Mouse (Mus musculus): ENCODE results near the gene Clk1. TPM values are rescaled to one million over a fixed set of nuclear protein-coding genes. Genes with fewer than 3 reads are reported as not detected.
"Not testable (repeated sequence)": the region's sequence is repeated elsewhere in the genome, so short reads cannot be mapped to it uniquely, and the experiment has no call there.

Clk1 gene
- polyA plus RNA-seq, 1 experiment, result 48.1 TPM

- Histone ChIP-seq H3K4me1 (ENCODE audit: control insufficient read depth, insufficient read depth, insufficient read length) (no peaks in the 10 kb centered on the region; the same call in 1 of the 2 replicates), H3K4me3 (ENCODE audit: extremely low read depth, insufficient read depth, insufficient read length) (no peak overlapping the region), H3K36me3 (ENCODE audit: control insufficient read depth, insufficient read depth, low read length) (no peaks in the 10 kb centered on the region), H3K27me3 (ENCODE audit: control insufficient read depth, insufficient read depth, low read length) (no peaks in the 10 kb centered on the region), H3K27ac (ENCODE audit: insufficient read depth, low read length) (no peak overlapping the region)
- TF ChIP-seq POLR2A (IDR thresholded peaks at IDR 0.05; ENCODE audit: low read depth, low read length) (no peak), CTCF (IDR thresholded peaks at IDR 0.05; ENCODE audit: extremely low read depth, insufficient read depth, insufficient read length, insufficient replicate concordance) (no peak)
- no peak for DNase-seq (ENCODE audit: low read depth in 1 of 2, low spot score in 2 of 2)
- WGBS, result 72% methylated on average over 3 of the region's 3 CpGs
These were observed 48.2 kb downstream of the Clk1 start for GRCm38 (mm10) chr1:58375574-58376147.

- H3K4me3 ChIP-seq (ENCODE audit: extremely low read depth, insufficient read depth, insufficient read length); H3K27ac ChIP-seq (ENCODE audit: insufficient read depth, low read length); H3K4me1 ChIP-seq (ENCODE audit: control insufficient read depth, insufficient read depth, insufficient read length); DNase-seq (ENCODE audit: low read depth in 1 of 2, low spot score in 2 of 2); H3K36me3 ChIP-seq (ENCODE audit: control insufficient read depth, insufficient read depth, low read length); H3K27me3 ChIP-seq (ENCODE audit: control insufficient read depth, insufficient read depth, low read length): not testable (repeated sequence)
- 90% methylated on average over 2 of the region's 2 CpGs for WGBS
These were observed 49.6 kb downstream of the Clk1 start for GRCm38 (mm10) chr1:58374266-58374665.

- TF ChIP-seq CTCF (IDR thresholded peaks at IDR 0.05; ENCODE audit: extremely low read depth, insufficient read depth, insufficient read length, insufficient replicate concordance), result no peak
- TF ChIP-seq POLR2A (IDR thresholded peaks at IDR 0.05; ENCODE audit: low read depth, low read length), result no peak
- Histone ChIP-seq H3K4me1 (ENCODE audit: control insufficient read depth, insufficient read depth, insufficient read length) (no peaks in the 10 kb centered on the region), H3K27ac (ENCODE audit: insufficient read depth, low read length) (no peak overlapping the region), H3K4me3 (ENCODE audit: extremely low read depth, insufficient read depth, insufficient read length) (no peak overlapping the region), H3K36me3 (ENCODE audit: control insufficient read depth, insufficient read depth, low read length) (no peaks in the 10 kb centered on the region), H3K27me3 (ENCODE audit: control insufficient read depth, insufficient read depth, low read length) (no peaks in the 10 kb centered on the region)
- DNase-seq (ENCODE audit: low read depth in 1 of 2, low spot score in 2 of 2), result no peak
- 81% methylated on average over 2 of the region's 2 CpGs for WGBS
These were observed 54.1 kb downstream of the Clk1 start for GRCm38 (mm10) chr1:58369716-58370115.

GRCm38 (mm10) chr1:58366737-58367471 is 57.0 kb downstream of the Clk1 start:
- Histone ChIP-seq H3K4me1 (ENCODE audit: control insufficient read depth, insufficient read depth, insufficient read length) (no peaks in the 10 kb centered on the region), H3K36me3 (ENCODE audit: control insufficient read depth, insufficient read depth, low read length) (no peaks in the 10 kb centered on the region), H3K27ac (ENCODE audit: insufficient read depth, low read length) (no peak overlapping the region), H3K27me3 (ENCODE audit: control insufficient read depth, insufficient read depth, low read length) (no peaks in the 10 kb centered on the region), H3K4me3 (ENCODE audit: extremely low read depth, insufficient read depth, insufficient read length) (no peak overlapping the region)
- no peak for TF ChIP-seq CTCF (IDR thresholded peaks at IDR 0.05; ENCODE audit: extremely low read depth, insufficient read depth, insufficient read length, insufficient replicate concordance)
- no peak for TF ChIP-seq POLR2A (IDR thresholded peaks at IDR 0.05; ENCODE audit: low read depth, low read length)
- no peak for DNase-seq (ENCODE audit: low read depth in 1 of 2, low spot score in 2 of 2)
- WGBS, result 87% methylated on average over 12 of the region's 12 CpGs

GRCm38 (mm10) chr1:58365829-58366228 is 58.0 kb downstream of the Clk1 start:
- Histone ChIP-seq H3K27me3 (ENCODE audit: control insufficient read depth, insufficient read depth, low read length) (no peaks in the 10 kb centered on the region), H3K4me1 (ENCODE audit: control insufficient read depth, insufficient read depth, insufficient read length) (no peaks in the 10 kb centered on the region), H3K4me3 (ENCODE audit: extremely low read depth, insufficient read depth, insufficient read length) (no peak overlapping the region), H3K36me3 (ENCODE audit: control insufficient read depth, insufficient read depth, low read length) (no peaks in the 10 kb centered on the region), H3K27ac (ENCODE audit: insufficient read depth, low read length) (no peak overlapping the region)
- no peak for DNase-seq (ENCODE audit: low read depth in 1 of 2, low spot score in 2 of 2)
- 88% methylated on average over 3 of the region's 3 CpGs for WGBS
- no peak for TF ChIP-seq POLR2A (IDR thresholded peaks at IDR 0.05; ENCODE audit: low read depth, low read length)
- TF ChIP-seq CTCF (IDR thresholded peaks at IDR 0.05; ENCODE audit: extremely low read depth, insufficient read depth, insufficient read length, insufficient replicate concordance), result no peak

- Histone ChIP-seq H3K27me3 (ENCODE audit: control insufficient read depth, insufficient read depth, low read length) (no peaks in the 10 kb centered on the region), H3K27ac (ENCODE audit: insufficient read depth, low read length) (no peak overlapping the region), H3K36me3 (ENCODE audit: control insufficient read depth, insufficient read depth, low read length) (no peaks in the 10 kb centered on the region), H3K4me3 (ENCODE audit: extremely low read depth, insufficient read depth, insufficient read length) (no peak overlapping the region), H3K4me1 (ENCODE audit: control insufficient read depth, insufficient read depth, insufficient read length) (no peaks in the 10 kb centered on the region)
- WGBS, result 91% methylated on average over 12 of the region's 12 CpGs
- no peak for TF ChIP-seq POLR2A (IDR thresholded peaks at IDR 0.05; ENCODE audit: low read depth, low read length)
- no peak for TF ChIP-seq CTCF (IDR thresholded peaks at IDR 0.05; ENCODE audit: extremely low read depth, insufficient read depth, insufficient read length, insufficient replicate concordance)
- no peak for DNase-seq (ENCODE audit: low read depth in 1 of 2, low spot score in 2 of 2)
These were observed 59.3 kb downstream of the Clk1 start for GRCm38 (mm10) chr1:58364551-58364950.

- H3K4me3 ChIP-seq (ENCODE audit: extremely low read depth, insufficient read depth, insufficient read length), result no peak overlapping the region
- DNase-seq (ENCODE audit: low read depth in 1 of 2, low spot score in 2 of 2), result no peak
- H3K27me3 ChIP-seq (ENCODE audit: control insufficient read depth, insufficient read depth, low read length), result no peaks in the 10 kb centered on the region
- no peaks in the 10 kb centered on the region for H3K4me1 ChIP-seq (ENCODE audit: control insufficient read depth, insufficient read depth, insufficient read length)
- H3K27ac ChIP-seq (ENCODE audit: insufficient read depth, low read length), result no peak overlapping the region
- 88% methylated on average over 4 of the region's 4 CpGs for WGBS
- TF ChIP-seq CTCF (IDR thresholded peaks at IDR 0.05; ENCODE audit: extremely low read depth, insufficient read depth, insufficient read length, insufficient replicate concordance) (no peak), POLR2A (IDR thresholded peaks at IDR 0.05; ENCODE audit: low read depth, low read length) (no peak)
- H3K36me3 ChIP-seq (ENCODE audit: control insufficient read depth, insufficient read depth, low read length), result no peaks in the 10 kb centered on the region
These were observed 61.6 kb downstream of the Clk1 start for GRCm38 (mm10) chr1:58362296-58362695.

Other genes with a start within 250 kb of the Clk1 start
- gene Aox4, start 213.7 kb downstream of the Clk1 start, polyA plus RNA-seq (2012; rRNA removed), result 0.05 TPM in 1 of 2 replicates, not detected in the other
- 0.02 TPM in 1 of 2 replicates, not detected in the other for gene Aox2, start 145.7 kb downstream of the Clk1 start, polyA plus RNA-seq (2012; rRNA removed)
- gene Bzw1, start 31.2 kb downstream of the Clk1 start, polyA plus RNA-seq (2012; rRNA removed), result 12.1 and 13.3 TPM in 2 replicates
- gene Nif3l1, start 21.1 kb upstream of the Clk1 start, polyA plus RNA-seq (2012; rRNA removed), result 7.5 and 8.6 TPM in 2 replicates
- 9.4 and 16.9 TPM in 2 replicates for gene Ppil3, start 21.4 kb upstream of the Clk1 start, polyA plus RNA-seq (2012; rRNA removed)
- 8.5 and 10.4 TPM in 2 replicates for gene Orc2, start 81.0 kb upstream of the Clk1 start, polyA plus RNA-seq (2012; rRNA removed)
- gene Fam126b, start 162.3 kb upstream of the Clk1 start, polyA plus RNA-seq (2012; rRNA removed), result 0.67 TPM in 2 replicates
- 13.8 and 13.9 TPM in 2 replicates for gene Ndufb3, start 162.3 kb upstream of the Clk1 start, polyA plus RNA-seq (2012; rRNA removed)

Measured in spleen, adult 2 months (tissue).